Mouse (Mus musculus) embryonic facial prominence, embryonic 14.5 days (tissue): ENCODE measurements around the gene Slc26a9. TPM values are rescaled to one million over a fixed set of nuclear protein-coding genes. Genes with fewer than 3 reads are reported as not detected.
A peak's percentile ranks its signal among the peaks of the same experiment; 100 is the strongest.

ENCODE experiments used
- ATAC-seq: fragments of 200-750 bp; cut with Nextera tagmentation; 2 replicates; pipeline ENCODE4 v1.8.0; 2017; ENCODE audit warnings: low read depth, moderate number of reproducible peaks, moderate TSS enrichment
- DNase-seq: peaks from one replicate; pipeline ENCODE4 v3.0.0-alpha.2; 2015; ENCODE audit warnings: low spot score
- H3K27ac ChIP-seq: fragments of 300-500 bp; sonication (generic); replicated peaks from 2 replicates; pipeline ENCODE4 v1.5.1; 2014; ENCODE audit warnings: low read depth, mild to moderate bottlenecking, low read length, moderate library complexity
- H3K27me3 ChIP-seq: fragments of 300-500 bp; sonication (generic); replicated peaks from 2 replicates; pipeline ENCODE4 v1.6.1; 2014; ENCODE audit warnings: low read length; ENCODE audit not compliant: control insufficient read depth, insufficient read depth
- H3K36me3 ChIP-seq: fragments of 300-500 bp; sonication (generic); 2 replicates; pipeline ENCODE4 v1.6.1; 2014; ENCODE audit warnings: low read length, mixed read lengths; ENCODE audit not compliant: control insufficient read depth, insufficient read depth
- H3K4me1 ChIP-seq: fragments of 300-500 bp; sonication (generic); 2 replicates; pipeline ENCODE4 v1.6.1; 2014; ENCODE audit warnings: antibody characterized with exemption, low read length; ENCODE audit not compliant: control insufficient read depth, insufficient read depth
- H3K4me2 ChIP-seq: fragments of 300-500 bp; sonication (generic); 2 replicates; pipeline ENCODE4 v1.6.1; 2014; ENCODE audit warnings: low read depth, mild to moderate bottlenecking, low read length, moderate library complexity, mixed read lengths
- H3K4me3 ChIP-seq: fragments of 300-500 bp; sonication (generic); 2 replicates; pipeline ENCODE4 v1.5.1; 2014; ENCODE audit warnings: low read depth, mild to moderate bottlenecking, low read length
- H3K9ac ChIP-seq: fragments of 300-500 bp; sonication (generic); 2 replicates; pipeline ENCODE4 v1.6.1; 2014; ENCODE audit warnings: low read depth, mild to moderate bottlenecking, low read length, moderate library complexity, mixed read lengths
- H3K9me3 ChIP-seq: fragments of 300-500 bp; sonication (generic); 2 replicates; pipeline ENCODE4 v1.6.1; 2016; ENCODE audit warnings: low read length; ENCODE audit not compliant: control insufficient read depth
- WGBS: fragments of 180-500 bp; shearing (Covaris S2); extraction: QIAGEN DNeasy Blood & Tissue Kit; methylation state at CpG from one replicate; pipeline ENCODE4 v1.1.7; 2014; 5-methylcytosine and 5-hydroxymethylcytosine counted together
- polyA plus RNA-seq: library from polyadenylated mRNA; unstranded; fragments of >200 nt; fragmentation: Nextera tagmentation; extraction: Ambion mirVana; gene quantifications from 2 replicates; pipeline ENCODE4 v1.2.1, GENCODE M21; 2014

Slc26a9 gene
- polyA plus RNA-seq, 1 experiment from 2014 or later, result 0.10 TPM

- Histone ChIP-seq H3K4me2 (no peak overlapping the region), H3K4me3 (no peak overlapping the region), H3K9me3 (no peaks in the 10 kb centered on the region), H3K27ac (no peak overlapping the region), H3K27me3 (no peaks in the 10 kb centered on the region), H3K4me1 (no peaks in the 10 kb centered on the region), H3K36me3 (no peaks in the 10 kb centered on the region), H3K9ac (no peak overlapping the region)
- DNase-seq (no peak), ATAC-seq (no peak)
- 48% methylated on average over 2 of the region's 2 CpGs for WGBS
These were observed 3.9 kb downstream of the Slc26a9 start for GRCm38 (mm10) chr1:131747761-131748160.

DNA sequence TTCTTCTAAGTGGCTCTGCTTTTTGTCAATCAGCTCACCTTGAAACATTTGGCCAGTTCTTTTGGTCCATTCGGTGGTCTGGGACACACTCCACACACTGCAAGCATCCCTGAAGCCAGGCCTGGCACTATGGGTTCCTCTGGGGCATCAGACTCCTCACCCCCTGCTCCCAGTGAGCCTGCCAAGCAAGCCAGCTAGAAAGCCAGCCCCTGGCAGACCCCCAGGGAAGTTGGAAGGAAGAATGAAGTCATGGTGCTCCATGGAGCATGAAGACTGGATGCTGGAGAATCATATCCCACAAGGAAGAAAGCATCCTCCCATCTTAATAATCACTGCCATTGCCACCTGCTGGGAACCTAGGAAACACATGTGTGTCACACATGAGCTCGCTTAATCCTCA lies 4.8 kb downstream of the Slc26a9 start:
- ATAC-seq, result no peak

DNA sequence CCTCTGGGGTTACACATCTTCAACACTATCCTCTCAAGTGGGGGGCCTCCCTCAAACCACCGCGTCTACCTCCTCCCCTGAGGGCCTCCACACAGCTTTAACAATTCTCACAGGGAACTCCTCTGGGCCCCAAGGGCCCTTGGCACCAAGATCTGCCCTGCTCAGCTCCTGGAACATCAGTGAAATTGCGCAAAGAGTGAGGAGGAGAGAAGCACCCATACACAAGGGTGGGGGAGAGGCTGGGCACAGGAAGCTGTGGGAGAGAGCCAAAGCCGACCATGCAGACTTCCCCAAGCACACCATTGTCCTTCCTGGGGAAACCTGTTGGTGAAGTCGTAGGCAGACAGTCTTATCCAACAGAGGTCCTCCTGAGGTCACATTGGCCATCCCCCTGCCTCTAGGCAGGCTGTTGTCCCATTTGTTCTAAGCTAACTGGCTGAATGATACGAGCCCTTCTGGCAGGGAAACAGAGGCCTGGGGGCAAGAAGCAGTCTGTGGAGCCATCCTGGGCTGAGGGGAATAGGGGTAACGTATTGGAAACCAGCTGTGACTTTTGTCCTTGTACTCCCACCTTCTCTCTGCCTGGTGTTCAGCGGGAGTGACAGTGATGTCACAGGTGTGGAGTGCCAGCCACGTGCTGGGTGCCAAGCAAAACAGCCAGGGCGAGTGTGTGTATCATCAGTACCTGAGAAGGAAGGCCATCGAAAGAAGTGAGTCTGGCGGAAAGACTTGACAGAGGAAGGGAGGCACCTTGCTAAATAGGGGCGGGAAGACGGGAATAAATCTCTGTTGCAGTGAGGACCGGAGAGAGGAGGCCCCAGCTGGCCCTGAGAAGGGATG lies 6.1 kb downstream of the Slc26a9 start:
- H3K27ac ChIP-seq, result no peak overlapping the region
- H3K4me1 ChIP-seq, result no peaks in the 10 kb centered on the region
- no peaks in the 10 kb centered on the region for H3K9me3 ChIP-seq
- no peak overlapping the region for H3K4me3 ChIP-seq
- WGBS, result 74% methylated on average over 15 of the region's 15 CpGs
- no peak for DNase-seq
- no peaks in the 10 kb centered on the region for H3K27me3 ChIP-seq
- H3K9ac ChIP-seq, result no peak overlapping the region
- H3K36me3 ChIP-seq, result no peaks in the 10 kb centered on the region
- ATAC-seq, result no peak
- no peak overlapping the region for H3K4me2 ChIP-seq

More for the DNA sequence above, 4.8 kb downstream of the Slc26a9 start:
- Histone ChIP-seq H3K27ac (no peak overlapping the region), H3K4me2 (no peak overlapping the region), H3K27me3 (no peaks in the 10 kb centered on the region), H3K9ac (no peak overlapping the region), H3K9me3 (no peaks in the 10 kb centered on the region), H3K4me1 (no peaks in the 10 kb centered on the region), H3K4me3 (no peak overlapping the region), H3K36me3 (no peaks in the 10 kb centered on the region)
- DNase-seq, result no peak
- 84% methylated on average over 2 of the region's 2 CpGs for WGBS

DNA sequence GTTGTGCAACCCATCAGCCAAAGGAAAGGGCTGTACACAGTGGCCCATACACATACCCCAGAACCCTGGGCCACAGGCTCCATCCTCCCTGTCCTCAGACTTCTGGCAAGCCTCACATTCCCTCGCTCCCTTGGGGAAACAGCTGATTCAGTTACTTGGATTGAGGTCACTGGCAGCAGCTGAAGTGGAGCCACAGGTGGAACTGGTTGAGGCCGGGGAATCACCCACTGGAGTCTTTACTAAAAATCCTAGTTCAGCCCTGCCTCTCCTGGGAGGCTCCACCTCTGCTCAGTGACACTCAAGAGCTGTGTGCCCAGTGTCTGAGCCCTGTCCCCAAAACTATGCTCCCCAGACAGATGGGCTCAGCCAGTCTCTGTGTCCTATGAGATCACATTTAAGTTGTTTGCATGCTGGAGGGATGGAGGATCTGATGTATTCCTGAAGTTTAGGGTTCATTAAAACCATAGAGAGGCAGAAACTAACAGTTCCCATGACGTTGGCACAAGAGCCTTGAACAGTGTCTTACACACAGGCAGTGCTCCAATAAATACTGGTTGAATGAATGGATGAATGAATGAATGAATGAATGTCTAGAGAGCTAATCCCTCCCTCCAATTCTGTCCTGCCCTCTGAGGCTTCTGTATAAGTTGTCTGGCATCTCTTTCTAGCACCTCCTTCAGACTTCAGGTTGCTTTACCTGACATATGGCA lies 7.5 kb downstream of the Slc26a9 start:
- H3K9ac ChIP-seq, result no peak overlapping the region
- H3K27ac ChIP-seq, result no peak overlapping the region
- no peak overlapping the region for H3K4me2 ChIP-seq
- ATAC-seq, result peak; percentile 62
- no peaks in the 10 kb centered on the region for H3K27me3 ChIP-seq
- WGBS, result 68% methylated on average over 3 of the region's 3 CpGs
- H3K36me3 ChIP-seq, result no peaks in the 10 kb centered on the region
- no peaks in the 10 kb centered on the region for H3K9me3 ChIP-seq
- no peak overlapping the region for H3K4me3 ChIP-seq
- DNase-seq, result peak; percentile 78
- no peaks in the 10 kb centered on the region for H3K4me1 ChIP-seq

DNA sequence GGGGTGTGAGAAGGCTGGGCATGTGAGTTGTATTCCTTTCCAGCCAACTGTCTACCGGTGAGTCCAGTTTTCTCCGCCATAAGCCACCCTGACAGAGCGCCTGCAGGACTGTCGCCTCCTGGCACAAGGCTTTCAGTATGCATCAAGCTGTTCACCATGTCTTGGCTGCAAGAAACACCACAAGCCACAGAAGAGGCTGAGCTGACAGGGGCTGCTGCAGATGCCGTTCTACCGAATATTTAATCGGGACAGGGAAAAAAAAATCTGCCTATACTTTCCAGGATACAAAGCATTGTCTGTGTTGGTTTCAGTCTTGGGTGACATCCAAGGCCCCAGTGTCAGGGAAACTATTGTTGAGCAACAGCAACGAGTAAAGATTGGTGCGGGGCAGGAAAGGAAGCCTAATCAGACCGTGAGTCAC lies 8.1 kb downstream of the Slc26a9 start:
- DNase-seq, result peak; percentile 48
- Histone ChIP-seq H3K27ac (no peak overlapping the region), H3K9me3 (no peaks in the 10 kb centered on the region)

DNA sequence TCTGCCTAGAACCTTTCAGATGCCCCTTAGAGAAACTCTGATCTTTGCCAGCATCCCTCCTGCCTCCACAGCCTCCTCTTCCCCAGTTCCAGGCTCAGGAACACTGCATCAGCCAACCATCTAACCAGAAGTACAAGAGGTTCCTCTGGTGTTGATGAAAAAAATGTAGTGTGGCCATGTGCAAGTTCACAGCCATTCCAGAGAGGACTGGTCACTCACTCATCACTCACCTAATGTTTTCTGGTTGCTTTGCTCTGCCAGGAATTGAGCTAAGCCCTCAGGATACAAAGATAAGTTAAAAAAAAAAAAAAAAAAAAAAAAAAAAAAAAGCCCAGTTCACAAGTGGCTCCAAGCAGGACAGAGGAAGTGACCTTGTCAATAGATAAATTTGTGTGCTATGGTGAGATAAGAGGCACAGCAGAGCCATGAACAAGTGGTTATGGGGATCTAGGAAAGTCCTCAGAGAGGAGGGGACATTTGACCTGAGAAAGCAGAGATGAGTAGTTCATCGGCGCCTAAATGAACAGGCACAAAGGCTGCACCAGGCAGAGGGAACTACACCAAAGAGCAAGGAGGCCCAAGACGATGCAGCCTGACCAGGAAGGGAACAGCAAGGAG lies 10.5 kb downstream of the Slc26a9 start:
- Histone ChIP-seq H3K36me3 (no peaks in the 10 kb centered on the region), H3K4me1 (no peaks in the 10 kb centered on the region), H3K27ac (no peak overlapping the region), H3K9me3 (no peaks in the 10 kb centered on the region), H3K4me3 (no peak overlapping the region), H3K4me2 (no peak overlapping the region), H3K27me3 (no peaks in the 10 kb centered on the region), H3K9ac (no peak overlapping the region)
- ATAC-seq (no peak), DNase-seq (no peak)
- WGBS, result 76% methylated on average over 3 of the region's 3 CpGs

More for the DNA sequence above, 8.1 kb downstream of the Slc26a9 start:
- no peaks in the 10 kb centered on the region for H3K27me3 ChIP-seq
- 50% methylated on average over 10 of the region's 10 CpGs for WGBS
- H3K4me1 ChIP-seq, result no peaks in the 10 kb centered on the region
- H3K4me3 ChIP-seq, result no peak overlapping the region
- no peak overlapping the region for H3K9ac ChIP-seq
- no peak overlapping the region for H3K4me2 ChIP-seq
- no peak for ATAC-seq
- no peaks in the 10 kb centered on the region for H3K36me3 ChIP-seq

DNA sequence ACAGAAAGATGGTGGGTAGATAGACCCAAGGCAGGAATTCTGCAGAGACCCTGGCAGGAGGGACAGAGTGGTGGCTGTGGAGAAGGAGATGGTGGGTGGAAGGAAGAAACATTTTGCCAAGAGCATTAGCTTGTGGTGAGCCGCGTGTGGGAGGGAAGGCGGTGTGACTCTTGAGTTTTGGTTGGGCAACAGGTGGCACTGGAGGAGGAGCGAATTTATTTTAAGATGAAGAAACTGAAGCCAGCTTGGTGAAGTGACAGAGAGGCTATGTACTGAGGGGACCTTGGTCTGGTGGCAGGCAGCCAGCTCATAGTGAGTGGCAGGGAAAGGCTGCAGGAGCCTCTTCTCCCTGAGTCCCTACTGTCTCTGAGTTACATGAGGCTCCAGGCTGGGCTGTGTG lies 11.1 kb downstream of the Slc26a9 start:
- Histone ChIP-seq H3K27ac (no peak overlapping the region), H3K4me3 (no peak overlapping the region), H3K36me3 (no peaks in the 10 kb centered on the region), H3K4me2 (no peak overlapping the region), H3K27me3 (no peaks in the 10 kb centered on the region), H3K9me3 (no peaks in the 10 kb centered on the region), H3K9ac (no peak overlapping the region), H3K4me1 (no peaks in the 10 kb centered on the region)
- WGBS, result 90% methylated on average over 4 of the region's 4 CpGs
- DNase-seq, result no peak
- ATAC-seq, result no peak

DNA sequence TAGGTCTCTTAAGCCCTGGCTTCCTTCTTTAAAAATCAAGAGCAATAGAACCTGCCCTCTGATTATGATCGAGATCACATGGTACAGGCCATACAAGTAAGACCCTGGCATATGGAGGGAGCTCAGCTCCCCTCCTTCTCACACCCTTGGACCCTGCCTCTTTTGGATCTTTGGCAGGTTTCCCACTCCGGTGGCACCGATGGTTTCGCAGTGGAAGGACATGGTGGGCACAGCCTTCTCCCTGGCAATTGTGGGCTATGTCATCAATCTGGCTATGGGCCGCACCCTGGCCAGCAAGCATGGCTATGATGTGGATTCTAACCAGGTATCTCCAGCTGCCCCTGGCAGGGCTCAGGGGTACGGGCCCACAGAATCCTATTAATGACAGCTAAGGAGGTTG lies 13.4 kb downstream of the Slc26a9 start:
- no peak for DNase-seq
- Histone ChIP-seq H3K27ac (no peak overlapping the region), H3K27me3 (no peaks in the 10 kb centered on the region), H3K9me3 (no peaks in the 10 kb centered on the region), H3K9ac (no peak overlapping the region), H3K4me1 (no peaks in the 10 kb centered on the region), H3K36me3 (no peaks in the 10 kb centered on the region), H3K4me3 (no peak overlapping the region), H3K4me2 (no peak overlapping the region)
- ATAC-seq, result no peak
- 92% methylated on average over 6 of the region's 6 CpGs for WGBS
